Mouse (Mus musculus) embryonic fibroblast, embryonic 13.5 days (primary cell): ENCODE measurements at regions not wholly inside any gene's neighbourhood (a gene's known extent, or its start where the extent isn't known, plus 50 kb on each side); places are given as distances from the start of the nearest gene placed in this dataset.

Experiments
- CTCF ChIP-seq: IDR thresholded peaks from 2 replicates; pipeline ENCODE4 v1.5.1; 2011; ENCODE audit warnings: mild to moderate bottlenecking, control low read depth, low read length, moderate library complexity, borderline replicate concordance; ENCODE audit not compliant: insufficient read depth
- POLR2A ChIP-seq: IDR thresholded peaks from 2 replicates; pipeline ENCODE4 v1.6.1; 2011; ENCODE audit warnings: low read depth, mild to moderate bottlenecking, control low read depth, low read length, moderate library complexity

DNA sequence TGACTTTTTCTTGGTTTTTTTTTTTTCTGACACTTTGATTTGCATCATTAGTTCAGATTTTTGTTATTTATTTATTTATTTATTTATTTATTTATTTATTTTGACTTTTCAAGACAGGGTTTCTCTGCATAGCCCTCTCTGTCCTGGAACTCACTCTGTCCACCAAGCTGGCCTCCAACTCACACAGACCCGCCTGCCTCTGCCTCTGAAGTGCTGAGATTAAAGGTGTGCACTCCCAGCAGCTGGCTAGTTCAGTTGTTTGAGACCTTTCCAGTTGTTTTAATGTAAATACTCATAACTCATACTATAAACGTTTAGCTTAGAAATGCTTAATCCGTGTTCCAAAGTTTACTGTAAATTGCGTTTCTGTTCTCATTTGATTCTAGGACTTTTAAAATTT lies 147.9 kb downstream of the Ube2u start:
- TF ChIP-seq CTCF (no peak), POLR2A (no peak)
